Mouse (Mus musculus) layer of hippocampus, adult 8-10 months (tissue): ENCODE measurements around the gene Stag1. TPM values are rescaled to one million over a fixed set of nuclear protein-coding genes. Genes with fewer than 3 reads are reported as not detected.
A peak's percentile ranks its signal among the peaks of the same experiment; 100 is the strongest.

Experiments
- DNase-seq, 2 experiments: peaks; one replicate each; pipeline ENCODE4 v3.0.0; 2022; ENCODE audit warnings: low spot score in 2 of 2
- total RNA-seq, 4 experiments: library from RNA; stranded (reverse); gene quantifications; 2 replicates each; pipeline ENCODE4 v1.2.4; 2022

Gene Stag1
- total RNA-seq, result 10 to 100 TPM; 53.6 to 71.0 (median 63.8) TPM

- no peak for DNase-seq
These were observed at the start of gene Stag1 for GRCm38 (mm10) chr9:100597546-100597945. Gene Stag1, plus strand, starts transcription at chr9:100597798.

DNA sequence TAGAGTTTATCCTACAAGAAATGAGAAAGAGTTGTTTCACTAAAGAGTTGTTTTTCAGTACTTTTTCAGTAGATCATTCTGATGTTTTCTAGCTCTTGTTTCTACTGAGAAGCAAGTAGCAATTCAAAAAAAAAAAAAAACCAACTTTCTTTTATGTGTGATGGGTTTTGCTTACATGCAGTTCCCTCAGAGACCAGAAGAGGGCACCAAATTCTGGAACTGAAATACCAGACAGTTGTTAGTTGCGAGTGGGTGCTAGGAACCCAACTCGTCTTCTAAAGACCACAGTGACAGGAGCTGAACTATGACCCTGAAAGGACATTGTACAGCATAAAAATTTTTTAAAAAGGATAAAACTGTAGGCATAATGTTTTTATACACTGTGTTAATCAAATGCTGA, 49.3 kb upstream of the Stag1 start:
- DNase-seq, result no peak

GRCm38 (mm10) chr9:100555686-100556085, 41.9 kb upstream of the Stag1 start:
- DNase-seq, result no peak

DNA sequence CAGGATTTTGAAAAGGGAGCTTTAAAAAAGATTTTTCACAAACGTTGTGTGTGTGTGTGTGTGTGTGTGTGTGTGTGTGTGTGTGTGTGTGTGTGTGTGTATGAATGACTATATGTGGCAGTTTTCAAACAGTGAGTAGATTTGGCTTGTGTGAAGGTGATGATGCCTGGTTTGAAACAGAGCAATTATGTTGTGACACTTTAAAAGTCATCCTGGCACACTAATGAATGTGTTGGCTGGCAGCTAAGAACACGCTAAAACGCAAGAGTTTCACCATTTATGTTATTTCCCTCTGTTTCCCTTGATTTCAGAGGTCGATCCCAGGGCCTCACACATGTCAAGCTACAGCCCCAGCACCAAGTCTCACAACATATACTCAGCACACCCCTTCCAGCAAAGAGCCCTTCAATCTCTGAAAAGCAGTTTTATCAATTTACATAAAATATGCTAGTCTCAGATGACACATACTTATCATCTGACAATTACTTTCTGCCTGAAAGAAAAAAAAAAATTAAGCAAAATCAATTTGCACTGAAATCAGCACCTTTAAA, 39.5 kb upstream of the Stag1 start:
- no peak for DNase-seq

GRCm38 (mm10) chr9:100558991-100559390, 38.6 kb upstream of the Stag1 start:
- DNase-seq, result no peak

DNA sequence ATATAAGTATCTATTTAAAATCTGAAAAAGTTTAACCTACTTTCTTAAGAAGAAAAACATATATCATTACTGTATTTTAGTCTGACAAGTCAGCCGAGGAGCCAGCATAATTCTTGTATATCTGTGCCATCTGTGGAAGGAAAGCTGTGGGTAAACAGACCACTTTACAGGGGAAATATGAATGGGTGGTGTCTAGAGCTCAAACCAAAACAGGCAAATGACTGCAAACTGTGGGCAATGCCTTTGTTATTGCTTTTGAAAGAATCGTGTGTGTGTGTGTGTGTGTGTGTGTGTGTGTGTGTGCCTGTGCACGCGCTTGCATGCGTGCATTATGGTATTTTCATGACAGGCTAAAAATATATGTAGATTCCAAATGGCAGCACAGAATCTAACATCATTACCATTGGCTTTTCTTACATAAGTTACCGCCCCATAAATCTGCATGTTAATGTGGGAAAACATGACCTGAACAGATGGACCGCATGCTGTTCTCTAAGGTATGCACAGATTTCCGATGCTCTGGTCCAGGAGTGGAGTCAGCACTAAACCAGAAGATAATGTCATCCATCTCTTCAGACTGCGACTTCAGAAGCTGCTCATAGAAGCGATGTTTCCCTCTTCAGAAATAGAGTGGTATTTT, 37.2 kb upstream of the Stag1 start:
- DNase-seq, result peak in 1 of 2 experiments; percentile 25

DNA sequence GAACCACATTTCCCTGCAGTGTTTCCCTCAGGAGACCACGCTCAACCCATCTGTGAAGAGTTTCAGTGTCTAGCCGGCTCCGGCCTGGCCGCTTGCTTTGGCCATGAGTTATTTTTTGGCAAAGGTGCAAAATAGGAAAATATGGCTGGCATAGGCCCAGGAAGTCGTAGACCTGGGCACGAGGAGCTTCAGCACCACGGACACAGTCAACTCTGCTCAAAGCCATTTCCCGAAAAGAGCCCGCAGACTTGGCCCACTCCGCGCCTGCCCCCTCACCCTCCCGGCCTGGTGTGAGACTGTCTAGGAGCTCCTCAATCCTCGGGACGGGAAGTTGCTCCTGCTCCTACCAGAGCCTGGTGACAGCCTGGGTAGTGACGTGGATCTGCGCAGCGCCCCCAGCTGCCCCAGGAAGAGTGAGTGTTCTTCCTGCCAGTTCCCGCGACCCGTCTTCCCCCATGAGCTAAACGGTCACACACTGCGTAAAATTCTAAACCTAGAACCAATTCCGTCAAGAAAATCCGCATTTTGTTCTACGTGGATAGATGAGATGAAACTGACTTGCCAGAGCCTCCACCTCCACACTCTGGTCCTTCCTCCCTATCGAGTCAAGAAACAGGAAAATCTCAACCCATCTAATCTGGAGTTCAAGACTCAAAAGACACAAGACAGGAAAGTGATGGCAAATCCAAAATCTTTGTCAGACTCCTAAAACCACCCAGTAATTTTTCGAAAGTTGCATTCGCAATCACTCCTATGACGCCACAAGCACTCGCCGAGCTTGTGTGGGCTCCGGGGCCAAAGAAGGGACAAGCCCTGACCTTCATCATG, 27.6 kb upstream of the Stag1 start:
- peak; percentile 44 to 51 for DNase-seq

GRCm38 (mm10) chr9:100570626-100571233, 26.9 kb upstream of the Stag1 start, which contains the start of gene Slc35g2:
Gene Slc35g2, minus strand, starts transcription at chr9:100571090.
- peak; percentile 21 for DNase-seq

DNA sequence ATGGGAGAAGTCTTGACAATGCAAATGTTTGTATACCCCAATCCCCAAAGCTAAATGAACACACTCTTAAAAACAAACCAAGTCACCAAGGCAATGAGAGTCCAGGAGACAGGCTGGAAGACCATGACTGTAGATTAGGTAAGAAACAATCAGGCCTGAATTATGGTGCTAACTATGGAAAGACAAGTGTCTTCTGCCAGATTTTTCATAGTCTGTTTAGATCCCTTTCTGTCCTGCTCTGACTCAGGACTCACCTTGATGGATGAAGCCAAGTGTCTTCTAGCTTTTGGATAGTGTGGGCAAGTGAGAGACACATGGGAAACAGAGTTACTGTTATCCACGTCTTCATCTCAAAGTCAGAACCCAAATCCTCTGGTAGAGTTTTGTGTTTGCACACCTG, 26.1 kb upstream of the Stag1 start:
- DNase-seq, result no peak

GRCm38 (mm10) chr9:100573300-100573699, 24.3 kb upstream of the Stag1 start:
- DNase-seq, result no peak

- no peak for DNase-seq
These were observed 23.7 kb upstream of the Stag1 start for GRCm38 (mm10) chr9:100573942-100574341.

DNA sequence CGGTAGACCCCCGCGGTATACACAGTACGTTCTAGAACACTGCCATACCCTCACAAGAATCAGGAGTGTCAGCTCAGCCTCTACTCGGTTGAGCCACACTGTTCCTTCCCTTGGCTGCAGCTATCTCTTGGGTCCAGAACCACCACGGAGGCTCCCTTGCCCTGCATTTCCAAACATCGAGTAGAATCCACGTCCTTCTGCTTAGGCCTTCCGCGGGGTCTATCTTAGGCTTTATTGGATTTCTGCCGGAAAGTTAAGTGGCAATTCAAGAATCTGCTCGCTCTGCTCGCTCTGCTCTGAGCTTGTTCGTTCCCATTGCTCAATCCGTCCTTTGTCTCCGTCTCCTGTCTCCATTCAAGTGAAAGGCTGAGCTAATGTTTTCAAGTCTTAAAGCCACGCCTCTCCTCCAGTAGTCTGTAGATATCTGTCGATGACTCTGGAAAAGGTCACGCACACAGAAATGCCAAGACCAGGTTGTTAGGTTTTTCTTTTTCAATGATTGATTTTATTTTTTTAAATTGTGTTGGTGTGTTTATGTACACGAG, 17.3 kb upstream of the Stag1 start:
- DNase-seq, result no peak

GRCm38 (mm10) chr9:100581543-100582492, 15.8 kb upstream of the Stag1 start:
- DNase-seq, result no peak

DNA sequence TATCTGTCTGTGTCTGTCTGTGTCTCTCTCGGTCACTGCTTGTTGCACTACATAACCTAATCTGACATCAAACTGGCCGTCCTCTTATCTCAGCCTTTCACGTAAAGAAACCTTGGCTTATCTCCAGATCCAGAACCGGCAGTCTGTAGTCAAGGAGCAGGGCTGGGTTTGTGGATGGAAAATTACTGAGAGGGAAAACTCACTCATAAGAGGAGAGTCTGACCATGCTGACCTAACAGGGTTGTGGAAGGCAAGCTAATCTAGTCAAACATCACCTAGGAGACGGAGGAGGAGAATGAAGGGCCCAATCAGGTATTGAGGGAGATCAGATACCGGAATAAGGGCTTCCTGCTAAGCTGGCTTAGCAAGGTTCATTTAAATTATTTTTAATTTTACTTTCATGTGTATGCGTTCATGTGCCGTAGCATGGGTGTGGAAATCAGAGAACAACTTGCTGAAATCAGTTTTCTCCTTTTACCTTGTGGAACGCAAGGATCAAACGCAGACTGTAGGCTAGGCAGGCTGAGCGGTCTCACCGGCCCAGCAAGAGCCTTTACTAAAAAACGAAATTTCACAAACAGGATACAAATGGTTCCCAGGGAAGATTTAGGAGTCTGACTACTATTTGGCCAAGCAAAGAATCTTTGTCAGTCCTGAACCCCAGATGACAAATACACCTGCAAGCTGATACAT, 14.6 kb upstream of the Stag1 start:
- no peak for DNase-seq

DNA sequence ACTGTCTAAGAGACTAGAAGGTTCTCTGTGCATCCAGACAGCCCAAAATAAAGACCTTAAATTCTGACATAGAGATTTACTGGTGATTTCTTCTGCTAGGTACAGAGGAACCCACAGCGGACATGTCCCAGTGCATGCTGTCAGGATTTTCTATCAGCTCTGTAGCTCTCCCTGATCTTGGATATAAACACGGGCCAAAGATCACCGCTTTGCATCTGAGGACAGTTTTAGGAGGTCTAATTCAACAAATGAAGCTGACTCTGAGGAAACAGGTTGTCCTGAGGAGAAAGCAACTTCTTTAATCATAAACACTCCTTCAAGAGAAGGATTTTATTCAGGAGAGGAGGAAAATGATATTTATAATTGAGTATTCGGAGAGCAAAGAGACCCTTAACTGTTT, 13.6 kb upstream of the Stag1 start:
- no peak for DNase-seq

DNA sequence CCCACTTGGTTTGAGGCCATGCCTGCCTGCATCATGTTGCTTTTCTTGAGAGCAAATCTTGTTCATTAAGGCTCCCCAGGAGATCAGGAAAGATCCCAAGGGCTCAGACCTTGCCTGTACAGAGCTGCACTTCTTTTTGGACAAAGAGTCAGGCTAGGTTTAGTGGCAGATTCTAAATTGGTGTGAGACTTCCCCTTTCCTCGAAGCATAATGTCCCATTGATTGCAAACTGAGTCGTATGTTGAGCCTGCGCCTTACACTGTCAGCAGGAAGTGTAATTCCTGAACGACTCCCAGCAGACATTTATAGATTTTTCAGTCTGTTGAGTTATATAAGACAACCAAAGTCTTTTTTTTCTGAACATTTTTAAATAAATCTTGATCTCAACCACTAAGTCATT, 7.1 kb upstream of the Stag1 start:
- no peak for DNase-seq

DNA sequence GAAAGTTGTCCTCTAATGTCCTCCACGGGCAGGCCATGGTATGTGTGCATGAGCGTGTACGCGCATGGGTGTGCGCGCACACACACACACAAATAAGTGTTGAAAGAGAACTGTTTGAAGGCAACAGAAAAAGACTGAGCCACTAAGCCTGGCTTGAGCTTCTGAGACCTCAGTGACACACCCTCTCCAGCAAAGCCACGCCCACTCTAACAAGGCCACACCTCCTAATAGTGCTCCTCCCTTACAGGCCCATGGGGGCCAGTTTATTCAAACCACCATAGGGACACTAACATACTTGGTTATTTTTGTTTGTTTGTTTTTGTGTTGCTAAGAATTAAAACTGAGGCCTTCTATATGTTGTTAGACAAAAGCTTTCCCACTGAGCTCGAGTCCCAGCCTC, 1.3 kb upstream of the Stag1 start:
- no peak for DNase-seq

- no peak for DNase-seq
These were observed 2.2 kb downstream of the Stag1 start for GRCm38 (mm10) chr9:100599761-100600328.

- no peak for DNase-seq
These were observed 4.5 kb downstream of the Stag1 start for GRCm38 (mm10) chr9:100602130-100602529.

GRCm38 (mm10) chr9:100603156-100603555, 5.6 kb downstream of the Stag1 start:
- DNase-seq, result no peak
